Mouse (Mus musculus): Measurements from ENCODE around the gene Flt1.
A peak's percentile ranks its signal among the peaks of the same experiment; 100 is the strongest.

Gene Flt1

DNA sequence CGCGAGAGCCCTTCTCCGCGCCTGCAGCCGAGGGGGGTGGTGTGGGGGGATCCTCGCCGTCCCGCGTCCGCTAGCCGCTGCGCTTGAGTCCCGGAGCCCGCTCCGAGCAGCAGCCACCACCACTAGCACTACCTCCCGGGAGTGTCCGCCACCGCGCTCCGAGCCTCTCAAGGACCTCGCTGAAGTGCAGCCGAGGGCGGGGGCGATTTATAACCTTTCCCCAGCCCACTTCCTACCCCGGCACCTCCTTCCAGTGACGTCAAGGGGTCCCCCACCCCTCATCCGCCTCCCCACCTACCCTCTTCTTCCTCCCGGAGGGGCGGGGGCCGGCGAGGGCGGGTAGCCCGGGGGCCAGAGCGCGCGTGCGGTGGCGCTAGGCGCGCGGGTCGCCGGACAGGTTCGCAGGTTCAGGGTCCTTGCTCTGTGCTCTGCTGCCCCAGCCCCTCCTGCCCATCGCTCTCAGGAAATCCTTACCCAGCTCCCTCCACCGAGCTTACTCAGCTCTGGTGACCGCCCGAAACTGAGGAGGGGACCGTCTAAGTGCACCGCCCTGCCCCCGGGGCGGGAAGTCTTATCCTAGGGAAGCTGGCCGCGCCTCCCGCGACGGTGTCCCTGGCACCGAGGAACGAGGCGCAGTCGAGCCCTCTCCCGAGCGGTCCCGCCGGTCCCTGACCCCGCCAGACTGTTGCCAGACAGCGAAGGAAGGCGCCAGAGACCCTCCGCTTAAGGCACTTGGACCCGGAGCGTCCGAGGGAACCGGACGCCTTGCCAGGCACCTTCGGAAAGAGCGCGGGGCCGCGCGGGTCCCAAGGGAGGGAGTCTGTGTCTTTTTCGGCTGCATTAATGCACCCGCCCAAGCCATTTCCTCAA, at the start of gene Flt1:
Gene Flt1 (minus strand): TSS at position 181 of the 870 bp plus-strand sequence.
- DNase-seq = peak; percentile 81 to 85

DNA sequence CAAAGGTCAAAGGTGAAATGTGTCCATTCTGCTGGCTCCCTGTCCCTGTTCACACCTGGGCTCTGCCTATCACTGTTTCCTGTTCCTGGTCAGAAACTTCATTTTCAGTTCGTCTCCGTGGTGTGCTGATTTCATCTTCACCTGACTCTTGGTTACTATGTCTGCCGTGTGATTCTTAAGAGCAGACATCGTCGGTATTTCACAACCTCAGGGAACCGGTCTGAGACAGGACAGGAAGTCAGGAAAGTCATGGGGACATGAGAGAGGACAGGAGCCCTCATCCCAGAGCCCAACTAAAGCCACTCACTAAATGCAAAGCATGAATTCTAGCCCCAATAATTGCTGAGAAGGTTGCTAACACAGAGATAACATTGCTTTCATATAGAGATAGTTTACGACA, 49.4 kb upstream of the Flt1 start:
- no peak for DNase-seq

GRCm38 (mm10) chr5:147769918-147770317, 44.1 kb upstream of the Flt1 start:
- DNase-seq = no peak

- no peak for DNase-seq
These were observed 38.2 kb upstream of the Flt1 start for GRCm38 (mm10) chr5:147764061-147764460.

DNA sequence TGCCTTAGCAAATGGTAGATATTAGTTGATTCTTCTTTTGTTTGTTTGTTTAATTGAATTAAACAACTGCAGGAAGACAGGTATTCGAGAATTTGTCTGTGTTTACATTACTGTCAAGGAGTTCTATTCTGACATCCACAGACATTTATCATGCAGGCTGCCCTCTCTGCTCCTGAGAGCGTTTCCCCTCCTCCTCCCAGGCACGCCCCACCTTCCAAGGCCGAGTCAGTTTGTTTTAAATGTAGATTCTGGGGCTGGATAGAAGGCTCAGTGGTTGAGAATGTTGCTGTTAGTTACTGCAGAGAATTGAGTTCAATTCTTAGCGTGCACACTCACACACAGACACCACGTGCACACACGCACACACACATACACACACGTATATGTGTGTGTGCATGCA, 36.2 kb upstream of the Flt1 start:
- DNase-seq = no peak

- no peak for DNase-seq
These were observed 35.5 kb upstream of the Flt1 start for GRCm38 (mm10) chr5:147761275-147761674.

DNA sequence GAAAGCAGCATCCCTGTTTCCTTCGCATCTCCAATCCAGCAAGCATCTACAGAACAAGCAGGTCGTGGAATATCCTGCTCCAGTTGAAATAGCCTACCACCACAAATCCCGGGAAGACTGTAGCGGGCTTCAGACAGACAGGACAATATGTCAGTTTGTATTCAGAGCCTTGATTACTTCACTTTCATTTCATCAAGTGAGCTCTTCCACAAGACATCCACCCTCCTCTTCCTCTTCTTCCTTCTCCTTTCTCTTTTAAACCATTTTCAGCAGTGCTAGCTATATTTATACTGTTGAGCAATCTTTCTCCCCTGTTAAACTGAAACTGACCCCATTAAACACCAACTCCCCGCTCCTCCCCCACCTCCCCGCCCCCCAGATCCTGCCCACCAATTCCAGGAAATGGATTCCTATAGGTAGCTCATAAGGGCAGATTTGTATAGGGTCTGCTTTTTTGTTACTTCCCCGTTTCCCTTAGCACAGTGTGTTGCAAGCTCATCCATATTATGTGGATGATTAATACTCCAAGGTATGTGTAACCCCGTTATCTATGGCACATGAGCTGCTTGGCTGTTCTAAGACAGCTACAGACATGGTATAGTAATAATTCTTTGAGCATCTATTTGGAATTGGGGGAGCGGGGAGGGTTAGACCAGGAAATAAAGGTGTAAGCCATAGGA, 33.0 kb upstream of the Flt1 start:
- DNase-seq = no peak

GRCm38 (mm10) chr5:147757832-147758587, 32.2 kb upstream of the Flt1 start:
- peak; percentile 32 to 62 for DNase-seq

GRCm38 (mm10) chr5:147752914-147753341, 27.1 kb upstream of the Flt1 start:
- DNase-seq = peak; percentile 45 to 69

- DNase-seq = peak; percentile 76 to 89
These were observed 25.9 kb upstream of the Flt1 start for GRCm38 (mm10) chr5:147751673-147752130.

DNA sequence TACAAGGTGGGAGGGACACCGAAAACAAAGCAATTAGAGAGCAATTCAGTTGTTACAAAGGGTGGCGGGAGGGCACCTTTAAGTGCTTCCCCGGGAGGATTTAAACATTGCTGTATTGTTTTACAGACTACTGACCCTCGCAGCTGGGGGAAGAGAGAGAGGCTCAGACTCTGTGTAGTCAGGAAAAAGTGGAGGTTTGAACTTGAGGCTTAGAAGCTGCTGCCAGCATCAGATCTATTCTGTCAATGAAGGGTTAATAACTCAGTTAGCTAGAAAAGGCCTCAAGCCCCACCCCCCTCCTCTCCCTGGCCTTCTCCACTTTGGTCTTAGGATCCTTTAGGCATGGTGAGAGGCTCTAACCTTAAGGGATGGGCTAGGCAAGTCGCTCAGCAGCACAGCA, 24.2 kb upstream of the Flt1 start:
- no peak for DNase-seq

- DNase-seq = peak; percentile 56 to 62
These were observed 22.3 kb upstream of the Flt1 start for GRCm38 (mm10) chr5:147748081-147748581.

- DNase-seq = peak in 1 of 2 experiments; percentile 47
These were observed 19.3 kb upstream of the Flt1 start for GRCm38 (mm10) chr5:147744900-147745653.

GRCm38 (mm10) chr5:147742468-147743111, 16.8 kb upstream of the Flt1 start:
- no peak for DNase-seq

DNA sequence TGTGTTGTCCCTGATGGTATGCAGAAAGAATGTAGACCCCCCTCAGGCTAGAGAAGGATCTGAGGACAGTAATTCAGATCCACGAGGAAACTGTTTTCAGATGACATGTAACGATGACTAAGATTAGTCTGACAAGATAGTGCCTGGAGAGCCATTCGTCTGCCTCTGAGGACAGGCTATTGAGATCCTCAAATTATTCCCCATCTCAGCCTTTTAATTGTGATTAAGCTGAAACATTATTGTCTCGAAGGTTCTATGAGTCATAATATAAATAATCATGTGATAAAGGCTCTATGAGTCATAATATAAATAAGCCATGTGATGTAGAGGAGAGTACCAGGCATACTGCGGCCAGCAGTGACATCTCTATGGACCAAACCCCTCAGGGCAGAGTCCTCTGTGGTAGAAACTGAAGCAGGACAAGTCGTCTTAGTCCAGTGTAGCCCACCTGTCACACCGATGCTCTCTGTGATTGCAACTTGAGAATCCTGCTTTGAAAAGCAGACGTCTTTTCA, 11.0 kb upstream of the Flt1 start:
- no peak for DNase-seq

- no peak for DNase-seq
These were observed 7.9 kb upstream of the Flt1 start for GRCm38 (mm10) chr5:147733682-147734081.

DNA sequence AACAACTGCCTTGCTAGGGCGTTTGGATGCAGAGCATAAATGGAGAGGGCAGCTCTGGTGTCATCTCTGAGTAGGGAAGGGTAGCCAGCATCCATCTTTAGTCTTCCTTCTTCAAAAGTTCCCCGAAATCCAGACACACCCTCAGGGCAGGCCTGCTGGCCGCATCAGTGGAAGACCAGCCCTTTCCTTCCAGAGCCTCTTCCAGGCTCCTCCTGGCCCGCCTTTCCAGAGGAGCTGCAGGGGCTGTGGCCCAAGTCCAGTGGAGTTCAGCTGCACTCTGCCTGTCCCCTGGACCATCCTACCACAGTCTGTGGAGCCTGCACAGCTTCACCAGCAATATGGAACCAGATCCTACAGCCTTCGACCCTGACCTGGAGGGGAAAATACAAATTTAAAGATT, 7.1 kb upstream of the Flt1 start:
- DNase-seq = no peak

GRCm38 (mm10) chr5:147727481-147727880, 1.7 kb upstream of the Flt1 start:
- DNase-seq = no peak

DNA sequence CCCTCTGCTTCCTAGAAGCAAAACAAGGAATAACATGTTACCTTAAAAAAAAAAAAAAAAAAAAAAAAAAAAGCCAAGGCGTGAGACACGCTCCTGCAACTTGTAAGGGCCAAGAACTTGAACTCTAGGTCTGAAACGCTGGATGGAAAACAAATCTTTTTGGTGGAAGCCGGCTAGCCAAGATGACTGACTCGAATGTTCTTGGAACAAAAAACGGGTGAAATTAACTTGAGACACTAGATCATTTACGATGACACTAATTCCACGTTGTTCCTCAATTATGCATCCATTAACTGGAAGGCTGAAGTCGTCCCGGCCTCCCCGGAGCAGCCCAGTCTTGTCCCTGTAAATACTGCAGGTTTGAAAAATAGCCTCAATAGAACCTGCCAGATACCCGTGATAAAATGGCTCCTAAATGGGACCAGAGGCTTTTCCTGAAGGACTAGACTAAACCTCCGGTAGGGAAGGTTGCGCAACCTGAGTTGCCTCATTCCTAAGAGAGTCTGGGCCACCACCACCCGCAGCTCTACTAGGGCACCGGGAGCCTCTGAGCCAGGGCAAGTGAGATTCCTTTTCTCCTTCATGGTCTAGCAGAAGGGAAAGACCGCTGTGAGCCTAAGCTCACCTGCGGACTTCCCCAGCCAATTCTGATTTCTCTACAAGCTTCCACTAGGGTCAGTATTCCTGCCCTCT, 1.0 kb upstream of the Flt1 start:
- peak in 1 of 2 experiments; percentile 20 for DNase-seq

DNA sequence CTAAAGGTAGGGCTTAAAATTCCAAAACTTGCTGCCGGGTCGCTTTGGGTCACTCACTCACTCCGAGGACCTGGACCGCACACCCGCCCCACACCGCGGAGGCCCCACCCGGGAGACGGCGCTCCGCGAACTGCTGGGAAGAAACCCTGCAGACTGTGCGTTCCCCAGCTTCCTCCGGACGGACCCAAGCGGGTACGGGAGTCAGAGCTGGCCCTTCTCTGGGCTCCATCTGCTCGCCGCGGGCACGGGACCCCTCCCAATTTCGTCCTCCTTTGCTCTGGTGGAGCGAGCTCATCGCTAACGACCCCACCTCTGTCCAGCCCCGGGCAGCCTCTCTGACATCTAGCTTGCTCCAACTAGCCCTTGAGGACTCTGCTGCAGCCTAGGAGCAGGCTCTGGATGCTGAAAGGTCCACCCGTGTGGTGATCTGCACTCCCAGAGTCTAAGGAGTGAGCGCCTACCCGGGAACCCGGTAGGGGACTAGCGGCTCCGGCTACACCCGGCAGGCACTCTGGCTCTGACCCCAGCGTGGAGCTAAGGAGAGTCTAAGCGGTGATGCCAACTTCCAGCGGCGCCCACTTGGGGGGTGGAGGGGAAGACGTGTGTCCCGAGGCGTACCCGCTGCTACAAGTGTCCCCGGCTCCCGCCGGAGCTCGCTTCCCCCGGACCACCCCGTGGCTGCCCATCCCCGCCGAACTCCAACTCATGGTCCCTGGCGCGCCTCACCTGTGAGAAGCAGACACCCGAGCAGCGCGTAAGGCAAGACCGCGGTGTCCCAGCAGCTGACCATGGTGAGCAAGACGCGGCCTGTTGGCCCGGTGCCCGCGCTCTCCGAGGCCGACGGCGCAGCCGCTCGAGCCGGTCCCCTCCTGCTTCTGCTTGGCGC, 623 bp downstream of the Flt1 start:
- peak; percentile 70 to 80 for DNase-seq
